Mouse (Mus musculus) spleen, adult 2 months (tissue): ENCODE results near the gene Phf5a.

Experiments used
- CTCF ChIP-seq: fragments of 200-500 bp; IDR thresholded peaks from 2 replicates; pipeline ENCODE4 v1.5.1; 2011; ENCODE audit warnings: mild to moderate bottlenecking, inconsistent platforms; ENCODE audit not compliant: insufficient read depth, insufficient read length, insufficient replicate concordance; ENCODE audit errors: extremely low read depth
- POLR2A ChIP-seq: fragments of 200-500 bp; IDR thresholded peaks from 2 replicates; pipeline ENCODE4 v1.6.1; 2011; ENCODE audit warnings: low read depth, low read length, inconsistent platforms

DNA sequence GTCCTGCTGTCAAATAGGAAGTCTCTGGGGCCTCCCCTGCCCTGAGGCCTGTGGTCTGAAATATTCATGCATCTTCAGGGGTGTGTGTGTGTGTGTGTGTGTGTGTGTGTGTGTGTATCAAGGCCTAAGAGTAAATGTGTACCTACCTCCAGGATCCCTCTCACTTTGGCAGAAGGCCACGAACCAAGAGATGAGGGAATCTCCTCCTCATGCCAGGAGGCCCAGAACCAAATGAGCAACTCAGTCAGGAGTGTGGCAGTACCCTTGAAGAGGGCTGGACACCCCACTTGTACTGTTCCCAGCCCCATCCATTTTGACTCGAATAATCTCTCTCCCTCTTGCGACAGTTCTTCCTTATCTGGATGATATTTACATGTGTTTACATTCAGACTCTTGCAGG is 39.5 kb downstream of the Phf5a start:
- no peak for TF ChIP-seq POLR2A
- TF ChIP-seq CTCF, result no peak
